In the genomic region with DNA sequence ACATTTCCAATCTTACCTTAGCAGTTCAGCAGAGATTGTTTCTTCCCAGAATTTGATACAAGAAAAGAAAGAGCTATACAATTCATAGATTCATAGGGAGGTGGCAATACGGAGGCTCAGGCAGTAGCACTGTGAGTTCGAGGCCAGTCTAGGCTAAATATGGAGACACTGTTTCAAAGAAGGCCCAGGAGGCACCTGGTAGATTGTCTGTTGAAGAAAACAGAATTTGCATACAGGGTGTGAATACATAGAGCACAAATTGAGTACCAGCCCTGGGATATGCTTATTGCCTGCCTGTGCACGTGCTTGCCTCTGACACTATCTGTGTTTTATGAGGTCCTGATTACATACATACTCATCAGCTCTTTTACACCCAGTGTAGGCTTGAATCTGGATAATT, we compare ENCODE assay signal across 22 mouse cellular contexts. TPM values are rescaled to one million over a fixed set of nuclear protein-coding genes. Genes with fewer than 3 reads are reported as not detected.
"Had no signal": no experiment of that assay in that cellular context is flagged by ENCODE, and none has a peak within 500 bp of the region (broad histone marks: within the 10 kb centered on the region; RNA-seq: fewer than 3 reads in every experiment).

No protein-coding gene starts in this region.

- DNase-seq: lung, adult 18-20 months; lung, embryonic 14.5 days; lung, postnatal 10 days; lung, postnatal 4 days; midbrain, embryonic 14.5 days; retina, postnatal 1 day; right cerebral cortex, postnatal 14 days; thymus, adult 2 months; thymus, postnatal 25 days; thymus, postnatal 4 days had no signal

- H3K9me3 ChIP-seq: midbrain, embryonic 12.5 days; neural tube, embryonic 15.5 days; stomach, embryonic 15.5 days had no signal

- H3K4me3 ChIP-seq: midbrain, embryonic 12.5 days; myocyte; neural tube, embryonic 13.5 days; neural tube, embryonic 15.5 days; stomach, embryonic 15.5 days had no signal

- H3K27ac ChIP-seq: midbrain, embryonic 12.5 days; neural tube, embryonic 13.5 days; neural tube, embryonic 15.5 days; stomach, embryonic 15.5 days; stomach, postnatal 0 days had no signal

- H3K4me2 ChIP-seq: lung, embryonic 14.5 days; midbrain, embryonic 12.5 days; neural tube, embryonic 13.5 days; neural tube, embryonic 15.5 days; stomach, embryonic 15.5 days had no signal

- H3K9ac ChIP-seq: lung, embryonic 14.5 days; midbrain, embryonic 12.5 days; neural tube, embryonic 13.5 days; neural tube, embryonic 15.5 days; stomach, embryonic 15.5 days had no signal

- H3K36me3 ChIP-seq: midbrain, embryonic 12.5 days; neural tube, embryonic 13.5 days; neural tube, embryonic 15.5 days; stomach, embryonic 15.5 days had no signal

RNA-seq across cellular contexts. Expression of a gene that starts 17.4 kb away (rescaled TPM):
- total RNA-seq: megakaryocyte-erythroid progenitor cell, adult 5-6 weeks had no signal
- polyA plus RNA-seq: liver, embryonic 16.5 days had no signal

RNA-seq across cellular contexts. Expression of a gene that starts 26.4 kb away (rescaled TPM):
- total RNA-seq: megakaryocyte, adult 5-6 weeks; megakaryocyte-erythroid progenitor cell, adult 5-6 weeks had no signal
- polyA plus RNA-seq: liver, embryonic 16.5 days had no signal

RNA-seq across cellular contexts. Expression of a gene that starts 56.9 kb away (rescaled TPM):
- total RNA-seq: megakaryocyte-erythroid progenitor cell, adult 5-6 weeks had no signal
- polyA plus RNA-seq: lung, embryonic 14.5 days; midbrain, embryonic 12.5 days; midbrain, embryonic 14.5 days; midbrain, embryonic 16.5 days; myocyte; neural tube, embryonic 11.5 days; neural tube, embryonic 13.5 days; neural tube, embryonic 15.5 days; stomach, postnatal 0 days; urinary bladder, adult 2 months had no signal
